Mouse (Mus musculus): ENCODE measurements at regions not wholly inside any gene's neighbourhood (a gene's known extent, or its start where the extent isn't known, plus 50 kb on each side); places are given as distances from the start of the nearest gene placed in this dataset.

GRCm38 (mm10) chr11:21030362-21030761 is 60.7 kb upstream of the Peli1 start:
- TF ChIP-seq CTCF (IDR thresholded peaks at IDR 0.05; ENCODE audit: low read depth, low read length) (no peak), POLR2A (IDR thresholded peaks at IDR 0.05; ENCODE audit: borderline replicate concordance, low read depth, low read length) (no peak)
